Mouse (Mus musculus) G1E (cell line): ENCODE data around the gene Zmynd12. TPM values are rescaled to one million over a fixed set of nuclear protein-coding genes. Genes with fewer than 3 reads are reported as not detected.

ENCODE experiments used
- ATAC-seq: 2 replicates; pipeline ENCODE4 v1.8.0; 2016; ENCODE audit warnings: mild to moderate bottlenecking; ENCODE audit not compliant: insufficient number of reproducible peaks, poor library complexity, low FRiP score, severe bottlenecking; ENCODE audit errors: extremely low read depth
- DNase-seq: peaks from one replicate; pipeline ENCODE4 v3.0.0; 2012; ENCODE audit warnings: low spot score
- H3K27me3 ChIP-seq: 2 replicates; pipeline ENCODE4 v1.6.1; 2012; ENCODE audit warnings: mild to moderate bottlenecking, low read length, inconsistent platforms; ENCODE audit not compliant: insufficient read depth
- H3K36me3 ChIP-seq: replicated peaks from 2 replicates; pipeline ENCODE3; 2012; ENCODE audit warnings: mild to moderate bottlenecking, inconsistent platforms
- H3K4me1 ChIP-seq: 2 replicates; pipeline ENCODE4 v1.6.1; 2012; ENCODE audit warnings: low read depth, low read length, inconsistent platforms, mixed read lengths; ENCODE audit not compliant: insufficient read depth
- H3K4me3 ChIP-seq: 2 replicates; pipeline ENCODE4 v1.5.1; 2012; ENCODE audit warnings: low read depth, mild to moderate bottlenecking, inconsistent platforms, low read length, moderate library complexity, mixed read lengths
- H3K9me3 ChIP-seq: replicated peaks from 2 replicates; pipeline ENCODE4 v1.6.1; 2012; ENCODE audit warnings: inconsistent platforms
- CTCF ChIP-seq: IDR thresholded peaks from 2 replicates; pipeline ENCODE4 v1.5.1; 2012; ENCODE audit warnings: low read depth, low read length, inconsistent platforms, mixed read lengths
- GATA1 ChIP-seq: IDR thresholded peaks from 2 replicates; pipeline ENCODE4 v1.6.1; 2012; ENCODE audit warnings: borderline replicate concordance, low read length, inconsistent platforms, mixed read lengths
- GATA2 ChIP-seq: IDR thresholded peaks from 2 replicates; pipeline ENCODE4 v1.6.1; 2012; ENCODE audit warnings: low read depth, low read length, inconsistent platforms, borderline replicate concordance
- POLR2AphosphoS5 ChIP-seq: IDR thresholded peaks from 2 replicates; pipeline ENCODE4 v1.6.1; 2012; ENCODE audit warnings: low read depth, low read length, inconsistent platforms; ENCODE audit not compliant: insufficient replicate concordance
- TAL1 ChIP-seq: conservative IDR thresholded peaks from 2 replicates; pipeline ENCODE4 v1.6.1; 2012; ENCODE audit warnings: low read depth, low read length, inconsistent platforms, mixed read lengths
- polyA plus RNA-seq: library from polyadenylated mRNA; stranded (reverse); fragments of >175 nt; gene quantifications from 2 replicates; pipeline ENCODE4 v1.2.3, GENCODE M21; 2012
- total RNA-seq, 2 experiments: library from RNA; stranded (forward) in 1 of 2; stranded (reverse) in 1 of 2; fragments of 200-1000 nt in 1 of 2; fragments of >200 nt in 1 of 2; fragmentation: Nextera tagmentation in 1 of 2; gene quantifications; 2 replicates each; pipeline ENCODE4 v1.2.3; 2014 to 2017

Gene Zmynd12
- total and polyA plus RNA-seq, 3 experiments: 0.18 to 1.4 TPM; not detected in 1

- TF ChIP-seq GATA2: no peak
- no peak for TF ChIP-seq CTCF
- TF ChIP-seq POLR2AphosphoS5: no peak
- TF ChIP-seq GATA1: no peak
- Histone ChIP-seq H3K27me3 (peaks cover 6% of the 10 kb centered on the region), H3K4me1 (no peaks in the 10 kb centered on the region), H3K9me3 (no peaks in the 10 kb centered on the region), H3K36me3 (no peaks in the 10 kb centered on the region), H3K4me3 (no peak overlapping the region)
- ATAC-seq (no peak), DNase-seq (no peak)
Observed at GRCm38 (mm10) chr4:119465841-119466240, 43.2 kb downstream of the Zmynd12 start.

GRCm38 (mm10) chr4:119467720-119468380, 45.2 kb downstream of the Zmynd12 start:
- Histone ChIP-seq H3K4me1 (no peaks in the 10 kb centered on the region), H3K4me3 (no peak overlapping the region), H3K27me3 (peaks cover 13% of the 10 kb centered on the region), H3K9me3 (no peaks in the 10 kb centered on the region), H3K36me3 (no peaks in the 10 kb centered on the region)
- DNase-seq: no peak
- TF ChIP-seq GATA1 (no peak), POLR2AphosphoS5 (no peak), CTCF (no peak), GATA2 (no peak), TAL1 (no peak)
- no peak for ATAC-seq

GRCm38 (mm10) chr4:119472545-119472944, 49.9 kb downstream of the Zmynd12 start:
- H3K27me3 ChIP-seq: peaks cover 13% of the 10 kb centered on the region; the same call in 1 of the 2 replicates
- TF ChIP-seq GATA2 (no peak), CTCF (no peak), TAL1 (no peak), GATA1 (no peak), POLR2AphosphoS5 (no peak)
- ATAC-seq: no peak

GRCm38 (mm10) chr4:119473150-119473549, 50.5 kb downstream of the Zmynd12 start:
- Histone ChIP-seq H3K36me3 (no peaks in the 10 kb centered on the region), H3K9me3 (no peaks in the 10 kb centered on the region), H3K4me1 (no peaks in the 10 kb centered on the region), H3K4me3 (no peak overlapping the region), H3K27me3 (peaks cover 12% of the 10 kb centered on the region; the same call in 1 of the 2 replicates)
- ATAC-seq: no peak
- no peak for TF ChIP-seq POLR2AphosphoS5
- TF ChIP-seq TAL1: no peak
- no peak for TF ChIP-seq GATA2
- no peak for TF ChIP-seq GATA1
- no peak for DNase-seq

More at GRCm38 (mm10) chr4:119472545-119472944, 49.9 kb downstream of the Zmynd12 start:
- Histone ChIP-seq H3K4me3 (no peak overlapping the region), H3K9me3 (no peaks in the 10 kb centered on the region), H3K4me1 (no peaks in the 10 kb centered on the region), H3K36me3 (no peaks in the 10 kb centered on the region)
- no peak for DNase-seq

GRCm38 (mm10) chr4:119483051-119483450, 60.4 kb downstream of the Zmynd12 start:
- Histone ChIP-seq H3K4me1 (0 out of 2 replicates have a peak, but pooled peaks cover 6% of the 10 kb centered on the region), H3K36me3 (no peaks in the 10 kb centered on the region), H3K9me3 (no peaks in the 10 kb centered on the region), H3K4me3 (no peak overlapping the region), H3K27me3 (peaks cover 15% of the 10 kb centered on the region; the same call in 1 of the 2 replicates)
- DNase-seq (no peak), ATAC-seq (no peak)
- no peak for TF ChIP-seq GATA1
- no peak for TF ChIP-seq GATA2
- no peak for TF ChIP-seq TAL1
- TF ChIP-seq CTCF: no peak
- TF ChIP-seq POLR2AphosphoS5: no peak

GRCm38 (mm10) chr4:119484882-119485281, 62.3 kb downstream of the Zmynd12 start:
- no peak for DNase-seq
- 0 out of 2 replicates have a peak, but pooled peaks cover 6% of the 10 kb centered on the region for H3K4me1 ChIP-seq
- peak; percentile 22; the same call in 1 of the 2 replicates for ATAC-seq
- peaks cover 6% of the 10 kb centered on the region; the same call in 1 of the 2 replicates for H3K27me3 ChIP-seq
- no peak overlapping the region for H3K4me3 ChIP-seq
- H3K36me3 ChIP-seq: no peaks in the 10 kb centered on the region
- TF ChIP-seq CTCF: no peak
- TF ChIP-seq GATA2: no peak
- TF ChIP-seq TAL1: no peak
- no peak for TF ChIP-seq GATA1
- TF ChIP-seq POLR2AphosphoS5: no peak
- H3K9me3 ChIP-seq: no peaks in the 10 kb centered on the region

- no peak for ATAC-seq
- DNase-seq: no peak
- Histone ChIP-seq H3K4me1 (0 out of 2 replicates have a peak, but pooled peaks cover 5% of the 10 kb centered on the region), H3K9me3 (peaks cover 6% of the 10 kb centered on the region; the same call in 1 of the 2 replicates), H3K36me3 (no peaks in the 10 kb centered on the region), H3K4me3 (no peak overlapping the region), H3K27me3 (no peaks in the 10 kb centered on the region)
- TF ChIP-seq POLR2AphosphoS5 (no peak), CTCF (no peak), GATA2 (no peak), TAL1 (no peak), GATA1 (no peak)
Observed at GRCm38 (mm10) chr4:119489666-119490065, 67.1 kb downstream of the Zmynd12 start.
